Mouse (Mus musculus): ENCODE results near the gene Dner. TPM values are rescaled to one million over a fixed set of nuclear protein-coding genes. Genes with fewer than 3 reads are reported as not detected.

Dner gene
- polyA plus RNA-seq, 1 experiment = 1.8 TPM

- DNase-seq (ENCODE audit: low read depth, low spot score) = no peak
- 87% methylated on average over 2 of the region's 2 CpGs for WGBS
Observed at GRCm38 (mm10) chr1:84646781-84647180, 49.2 kb downstream of the Dner start.

- 58% methylated on average over 4 of the region's 4 CpGs for whole genome bisulfite sequencing
- DNase-seq (ENCODE audit: low read depth, low spot score) = no peak
Observed at GRCm38 (mm10) chr1:84640463-84640862, 55.6 kb downstream of the Dner start.

- no peak for DNase-seq (ENCODE audit: low read depth, low spot score)
- 49% methylated on average over 6 of the region's 6 CpGs for WGBS
Observed at GRCm38 (mm10) chr1:84636890-84637289, 59.1 kb downstream of the Dner start.

- WGBS = 63% methylated on average over 6 of the region's 6 CpGs
Observed at GRCm38 (mm10) chr1:84628244-84628643, 67.8 kb downstream of the Dner start.

GRCm38 (mm10) chr1:84622978-84623554, 73.0 kb downstream of the Dner start:
- 36% methylated on average over 12 of the region's 12 CpGs for WGBS

More at GRCm38 (mm10) chr1:84628244-84628643, 67.8 kb downstream of the Dner start:
- no peak for DNase-seq (ENCODE audit: low read depth, low spot score)

GRCm38 (mm10) chr1:84621308-84621707, 74.7 kb downstream of the Dner start:
- no peak for DNase-seq (ENCODE audit: low read depth, low spot score)
- WGBS = 81% methylated on average over 3 of the region's 3 CpGs

More at GRCm38 (mm10) chr1:84622978-84623554, 73.0 kb downstream of the Dner start:
- DNase-seq (ENCODE audit: low read depth, low spot score) = no peak

- WGBS = 51% methylated on average over 16 of the region's 16 CpGs
- no peak for DNase-seq (ENCODE audit: low read depth, low spot score)
Observed at GRCm38 (mm10) chr1:84619131-84619760, 76.8 kb downstream of the Dner start.

GRCm38 (mm10) chr1:84618094-84618493, 77.9 kb downstream of the Dner start:
- 71% methylated on average over 1 of the region's 1 CpGs for WGBS
- DNase-seq (ENCODE audit: low read depth, low spot score) = no peak

- DNase-seq (ENCODE audit: low read depth, low spot score) = no peak
Observed at GRCm38 (mm10) chr1:84616133-84616532, 79.9 kb downstream of the Dner start.

GRCm38 (mm10) chr1:84614596-84614995, 81.4 kb downstream of the Dner start:
- no peak for DNase-seq (ENCODE audit: low read depth, low spot score)
- 65% methylated on average over 7 of the region's 7 CpGs for WGBS

- 82% methylated on average over 8 of the region's 8 CpGs for WGBS
- no peak for DNase-seq (ENCODE audit: low read depth, low spot score)
Observed at GRCm38 (mm10) chr1:84613119-84613518, 82.9 kb downstream of the Dner start.

- DNase-seq (ENCODE audit: low read depth, low spot score) = no peak
- 65% methylated on average over 3 of the region's 3 CpGs for WGBS
Observed at GRCm38 (mm10) chr1:84611331-84611730, 84.7 kb downstream of the Dner start.

- no peak for DNase-seq (ENCODE audit: low read depth, low spot score)
- 89% methylated on average over 5 of the region's 5 CpGs for WGBS
Observed at GRCm38 (mm10) chr1:84599025-84599424, 97.0 kb downstream of the Dner start.

- no peak for DNase-seq (ENCODE audit: low read depth, low spot score)
- 65% methylated on average over 3 of the region's 3 CpGs for WGBS
Observed at GRCm38 (mm10) chr1:84596023-84596422, 100.0 kb downstream of the Dner start.

GRCm38 (mm10) chr1:84592394-84592793, 103.6 kb downstream of the Dner start:
- DNase-seq (ENCODE audit: low read depth, low spot score) = no peak
- 72% methylated on average over 3 of the region's 3 CpGs for WGBS

GRCm38 (mm10) chr1:84590534-84590933, 105.5 kb downstream of the Dner start:
- 84% methylated on average over 9 of the region's 9 CpGs for WGBS
- DNase-seq (ENCODE audit: low read depth, low spot score) = no peak

- no peak for DNase-seq (ENCODE audit: low read depth, low spot score)
Observed at GRCm38 (mm10) chr1:84585434-84585833, 110.6 kb downstream of the Dner start.

GRCm38 (mm10) chr1:84581812-84582211, 114.2 kb downstream of the Dner start:
- WGBS = 49% methylated on average over 2 of the region's 2 CpGs
- no peak for DNase-seq (ENCODE audit: low read depth, low spot score)

More at GRCm38 (mm10) chr1:84585434-84585833, 110.6 kb downstream of the Dner start:
- 22% methylated on average over 6 of the region's 6 CpGs for WGBS

GRCm38 (mm10) chr1:84561841-84562240, 134.2 kb downstream of the Dner start:
- 41% methylated on average over 8 of the region's 8 CpGs for WGBS
- no peak for DNase-seq (ENCODE audit: low read depth, low spot score)

GRCm38 (mm10) chr1:84561387-84561786, 134.6 kb downstream of the Dner start:
- WGBS = 63% methylated on average over 4 of the region's 4 CpGs
- DNase-seq (ENCODE audit: low read depth, low spot score) = no peak
